Mouse (Mus musculus): ENCODE data around the gene Srek1.

DNA sequence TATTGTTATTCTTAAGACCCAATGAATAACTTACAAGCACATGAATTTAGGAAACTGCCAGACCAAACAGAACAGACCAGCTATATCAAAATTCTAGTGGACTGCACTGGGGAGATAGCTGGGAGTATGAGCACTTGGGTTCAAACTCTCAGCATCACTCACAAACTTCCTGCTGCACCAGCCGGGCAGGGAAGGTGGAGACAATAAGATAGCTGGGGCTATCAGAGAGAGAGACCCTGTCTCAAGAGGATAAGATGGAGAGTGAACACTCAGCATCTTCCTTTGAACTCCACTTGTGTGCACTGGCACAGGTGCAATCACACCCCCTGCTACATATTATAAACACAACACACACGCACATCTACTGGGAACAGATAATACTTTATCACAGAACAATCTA is 47.5 kb downstream of the Srek1 start:
- TF ChIP-seq GATA1 (IDR thresholded peaks at IDR 0.05; ENCODE audit: borderline replicate concordance, low read length) (no peak), CTCF (IDR thresholded peaks at IDR 0.05; ENCODE audit: low read depth, low read length) (no peak), POLR2AphosphoS5 (IDR thresholded peaks at IDR 0.05; ENCODE audit: insufficient replicate concordance, low read depth, low read length) (no peak), TAL1 (conservative IDR thresholded peaks at IDR 0.05; ENCODE audit: low read depth, low read length) (no peak), GATA2 (IDR thresholded peaks at IDR 0.05; ENCODE audit: borderline replicate concordance, low read depth, low read length) (no peak)
